Mouse (Mus musculus): ENCODE results near the gene Rnase2a.

GRCm38 (mm10) chr14:51262397-51262796 is 6.5 kb upstream of the Rnase2a start:
- TF ChIP-seq CTCF (IDR thresholded peaks at IDR 0.05; ENCODE audit: extremely low read depth, insufficient read depth, insufficient read length, insufficient replicate concordance): no peak
- no peak for TF ChIP-seq POLR2A (IDR thresholded peaks at IDR 0.05; ENCODE audit: low read depth, low read length)
